In genomic region chr10:109713001-109713400, GRCm38 (mm10) we compare ENCODE assay signal across 8 mouse cellular contexts.
DNase-seq lines count a peak whose midpoint lies in the region; ATAC-seq and TF ChIP-seq lines count a peak whose summit lies in the region.

No protein-coding gene starts in this region.

- peak; percentile 49 for TF ChIP-seq RAD21 in CH12.LX (IDR thresholded peaks at IDR 0.05; ENCODE audit: low read depth, low read length)

- dilution Hi-C loops in CH12.LX (cut with MboI; ENCODE audit: extremely low pct_ligation_motif_present, extremely low pct_unique_long_range_greater_than_20kb, low sequenced_read_pairs), result no loop called here

- TF ChIP-seq EP300 in CH12.LX (IDR thresholded peaks at IDR 0.05; ENCODE audit: low read length), result no peak

- in situ Hi-C loops in CH12.LX (cut with MboI; ENCODE audit: low pct_ligation_motif_present, low pct_unique_long_range_greater_than_20kb, low sequenced_read_pairs), result no loop called here

- no peak for TF ChIP-seq POLR2A in CH12.LX (IDR thresholded peaks at IDR 0.05; ENCODE audit: low read depth, low read length)

- DNase-seq in hindbrain, embryonic 11.5 days (ENCODE audit: low spot score), result peak; percentile 64
- peak; percentile 45 for DNase-seq in CH12.LX (ENCODE audit: extremely low read depth)
- DNase-seq in cerebellum, adult 11-12 months, result peak; percentile 66
- peak; percentile 10 for DNase-seq in forelimb bud, embryonic 11.5 days (ENCODE audit: low read depth, low spot score)
- DNase-seq in retina, postnatal 7 days (ENCODE audit: low read depth, low spot score), result peak; percentile 31
- DNase-seq in gastrocnemius, postnatal 10 days, result no peak
- no peak for DNase-seq in urinary bladder, adult 2 months (ENCODE audit: low spot score)

- H3K9ac ChIP-seq in hindbrain, embryonic 11.5 days (ENCODE audit: low read depth, low read length), result no peak overlapping the region
- no peak overlapping the region for H3K9ac ChIP-seq in hindbrain, embryonic 12.5 days
- no peak overlapping the region for H3K9ac ChIP-seq in CH12.LX (ENCODE audit: insufficient read depth, low read depth)

- ATAC-seq in hindbrain, embryonic 11.5 days (ENCODE audit: low FRiP score), result peak; percentile 76; the same call in 1 of the 2 replicates
- ATAC-seq in hindbrain, embryonic 12.5 days (ENCODE audit: low FRiP score), result no peak

- no peaks in the 10 kb centered on the region for H3K9me3 ChIP-seq in hindbrain, embryonic 11.5 days (ENCODE audit: control insufficient read depth, low read length)
- H3K9me3 ChIP-seq in hindbrain, embryonic 12.5 days (replicated peaks), result no peaks in the 10 kb centered on the region
- no peaks in the 10 kb centered on the region for H3K9me3 ChIP-seq in CH12.LX (replicated peaks; ENCODE audit: low read length)

- no peaks in the 10 kb centered on the region for H3K79me2 ChIP-seq in CH12.LX (replicated peaks; ENCODE audit: control insufficient read depth, extremely low read depth, insufficient read depth, poor library complexity, severe bottlenecking)

- WGBS in hindbrain, embryonic 11.5 days, result 46% methylated on average over 5 of the region's 5 CpGs
- 49% methylated on average over 5 of the region's 5 CpGs for WGBS in hindbrain, embryonic 12.5 days

- H3K4me2 ChIP-seq in hindbrain, embryonic 11.5 days (replicated peaks; ENCODE audit: low read depth, low read length), result no peak overlapping the region
- no peak overlapping the region for H3K4me2 ChIP-seq in hindbrain, embryonic 12.5 days (replicated peaks)
- H3K4me2 ChIP-seq in CH12.LX (ENCODE audit: insufficient read depth, low read depth, poor library complexity, severe bottlenecking), result no peak overlapping the region

- H3K36me3 ChIP-seq in hindbrain, embryonic 11.5 days (ENCODE audit: control insufficient read depth, insufficient read depth, low read length), result no peaks in the 10 kb centered on the region
- no peaks in the 10 kb centered on the region for H3K36me3 ChIP-seq in hindbrain, embryonic 12.5 days
- H3K36me3 ChIP-seq in CH12.LX (replicated peaks in 1 of 2; ENCODE audit: control insufficient read depth in 1 of 2, insufficient read depth in 1 of 2, low read length in 1 of 2), result no peaks in the 10 kb centered on the region

- no peak overlapping the region for H3K4me3 ChIP-seq in hindbrain, embryonic 11.5 days (ENCODE audit: low read depth, low read length)
- no peak overlapping the region for H3K4me3 ChIP-seq in hindbrain, embryonic 12.5 days
- no peak overlapping the region for H3K4me3 ChIP-seq in CH12.LX (replicated peaks in 1 of 3; ENCODE audit: low read depth in 2 of 3, low read length in 2 of 3, poor library complexity in 1 of 3)

- TF ChIP-seq CTCF in CH12.LX (conservative IDR thresholded peaks at IDR 0.05 in 1 of 2, IDR thresholded peaks at IDR 0.05 in 1 of 2; ENCODE audit: low read depth in 2 of 2, low read length in 2 of 2), result peak; percentile 35 to 57; a peak in 3 of 4 replicates

- H3K4me1 ChIP-seq in hindbrain, embryonic 11.5 days (replicated peaks; ENCODE audit: control insufficient read depth, insufficient read depth, low read length), result no peaks in the 10 kb centered on the region
- no peaks in the 10 kb centered on the region for H3K4me1 ChIP-seq in hindbrain, embryonic 12.5 days
- no peaks in the 10 kb centered on the region for H3K4me1 ChIP-seq in CH12.LX (ENCODE audit: control insufficient read depth in 1 of 2, insufficient read depth in 2 of 2)

- no peaks in the 10 kb centered on the region for H3K27me3 ChIP-seq in hindbrain, embryonic 11.5 days (ENCODE audit: control insufficient read depth, insufficient read depth, low read length)
- no peaks in the 10 kb centered on the region for H3K27me3 ChIP-seq in hindbrain, embryonic 12.5 days
- no peaks in the 10 kb centered on the region for H3K27me3 ChIP-seq in CH12.LX (replicated peaks)

- H3K27ac ChIP-seq in hindbrain, embryonic 11.5 days (ENCODE audit: low read depth, low read length), result no peak overlapping the region
- no peak overlapping the region for H3K27ac ChIP-seq in hindbrain, embryonic 12.5 days
- H3K27ac ChIP-seq in CH12.LX (ENCODE audit: insufficient read depth, low read depth), result no peak overlapping the region

TF ChIP-seq in CH12.LX, 34 proteins besides CTCF, POLR2A, EP300 and RAD21:
- peak; percentile 33; the same call in 1 of the 2 replicates for TF ChIP-seq SMC3 (IDR thresholded peaks at IDR 0.05; ENCODE audit: low read depth, low read length)
- TF ChIP-seq NRF1 (IDR thresholded peaks at IDR 0.05; ENCODE audit: low read depth, low read length), result no peak
- peak; percentile 12; the same call in 1 of the 2 replicates for TF ChIP-seq ZNF384 (IDR thresholded peaks at IDR 0.05; ENCODE audit: low read depth, low read length)
- TF ChIP-seq MYC (IDR thresholded peaks at IDR 0.05; ENCODE audit: low read depth, low read length), result no peak

Comparison
In these comparisons a context has a peak if more than half of its experiments do, and no peak if none do; other contexts are left out.
1. DNase-seq: peak in hindbrain, embryonic 11.5 days (single experiment), CH12.LX (single experiment), cerebellum, adult 11-12 months (single experiment), forelimb bud, embryonic 11.5 days (single experiment) and retina, postnatal 7 days (single experiment); none in gastrocnemius, postnatal 10 days (single experiment) and urinary bladder, adult 2 months (single experiment).